8 mouse cellular contexts compared by ENCODE assay signal in genomic region chr8:22411971-22412370, GRCm38 (mm10). TPM values are rescaled to one million over a fixed set of nuclear protein-coding genes. Genes with fewer than 3 reads are reported as not detected.
DNase-seq lines count a peak whose midpoint lies in the region; ATAC-seq and TF ChIP-seq lines count a peak whose summit lies in the region.

No protein-coding gene starts in this region.

- peaks cover 19% of the 10 kb centered on the region for H3K79me2 ChIP-seq in MEL (ENCODE audit: control insufficient read depth, insufficient read depth, low read length, poor library complexity)

- peak overlapping the region in 1 of 2 experiments; percentile 71; a peak in 1 of 4 replicates for H3K27ac ChIP-seq in heart, embryonic 14.5 days (replicated peaks in 1 of 2; ENCODE audit: control insufficient read depth in 1 of 2, insufficient read depth in 1 of 2, low read depth in 2 of 2, low read length in 2 of 2)
- peak overlapping the region; percentile 58 for H3K27ac ChIP-seq in MEL (ENCODE audit: control insufficient read depth, low read depth, low read length)
- no peak overlapping the region for H3K27ac ChIP-seq in hindbrain, embryonic 11.5 days (ENCODE audit: low read depth, low read length)
- peak overlapping the region; percentile 91 for H3K27ac ChIP-seq in midbrain, embryonic 10.5 days (replicated peaks)

- H3K4me1 ChIP-seq in heart, embryonic 14.5 days (ENCODE audit: control insufficient read depth in 2 of 2, insufficient read depth in 2 of 2, low read length in 2 of 2): peaks cover 0 to 13% of the 10 kb centered on the region in 2 experiments; a peak in 2 of 4 replicates
- peaks cover 4 to 10% of the 10 kb centered on the region in 2 experiments; a peak in 3 of 4 replicates for H3K4me1 ChIP-seq in MEL (ENCODE audit: control insufficient read depth in 1 of 2, insufficient read depth in 2 of 2, low read length in 2 of 2)
- H3K4me1 ChIP-seq in hindbrain, embryonic 11.5 days (replicated peaks; ENCODE audit: control insufficient read depth, insufficient read depth, low read length): no peaks in the 10 kb centered on the region
- peaks cover 15% of the 10 kb centered on the region for H3K4me1 ChIP-seq in midbrain, embryonic 10.5 days

- TF ChIP-seq RAD21 in MEL (IDR thresholded peaks at IDR 0.05; ENCODE audit: low read depth, low read length): no peak

- 8% methylated on average over 8 of the region's 8 CpGs for whole genome bisulfite sequencing in heart, embryonic 14.5 days
- WGBS in hindbrain, embryonic 11.5 days: 26% methylated on average over 8 of the region's 8 CpGs
- 27% methylated on average over 8 of the region's 8 CpGs for WGBS in midbrain, embryonic 10.5 days

- H3K4me2 ChIP-seq in heart, embryonic 14.5 days (ENCODE audit: low read length): peak overlapping the region; percentile 88
- H3K4me2 ChIP-seq in hindbrain, embryonic 11.5 days (replicated peaks; ENCODE audit: low read depth, low read length): peak overlapping the region; percentile 69

- no peak for TF ChIP-seq EP300 in MEL (IDR thresholded peaks at IDR 0.05; ENCODE audit: low read depth in 1 of 2, low read length in 2 of 2)

- peak overlapping the region; percentile 64 to 95; a peak in 3 of 4 replicates for H3K4me3 ChIP-seq in heart, embryonic 14.5 days (ENCODE audit: control insufficient read depth in 1 of 2, insufficient read depth in 1 of 2, low read depth in 1 of 2, low read length in 2 of 2)
- H3K4me3 ChIP-seq in MEL (ENCODE audit: control insufficient read depth in 1 of 2, insufficient read depth in 1 of 2, low read depth in 2 of 2, low read length in 2 of 2): peak overlapping the region; percentile 69 to 98
- peak overlapping the region; percentile 94 for H3K4me3 ChIP-seq in hindbrain, embryonic 11.5 days (ENCODE audit: low read depth, low read length)
- H3K4me3 ChIP-seq in midbrain, embryonic 10.5 days: peak overlapping the region; percentile 94

- peaks cover 23% of the 10 kb centered on the region for H3K36me3 ChIP-seq in heart, embryonic 14.5 days (ENCODE audit: control insufficient read depth, insufficient read depth, low read length)
- peaks cover 0 to 18% of the 10 kb centered on the region in 2 experiments for H3K36me3 ChIP-seq in MEL (ENCODE audit: control insufficient read depth in 1 of 2, insufficient read depth in 2 of 2, low read length in 2 of 2)
- no peaks in the 10 kb centered on the region for H3K36me3 ChIP-seq in hindbrain, embryonic 11.5 days (ENCODE audit: control insufficient read depth, insufficient read depth, low read length)
- peaks cover 24% of the 10 kb centered on the region for H3K36me3 ChIP-seq in midbrain, embryonic 10.5 days

- no peak for DNase-seq in heart, adult 18-20 months
- peak; percentile 58 for DNase-seq in MEL (ENCODE audit: low read depth, low spot score)
- DNase-seq in hindbrain, embryonic 11.5 days (ENCODE audit: low spot score): peak; percentile 3
- DNase-seq in midbrain, embryonic 10.5 days (ENCODE audit: low spot score): no peak
- no peak for DNase-seq in retina, postnatal 1 day
- no peak for DNase-seq in ovary, postnatal 36 days (ENCODE audit: low spot score)
- DNase-seq in spleen, postnatal 36 days (ENCODE audit: low spot score in 2 of 2): no peak

- no peak for TF ChIP-seq POLR2A in MEL (IDR thresholded peaks at IDR 0.05; ENCODE audit: control insufficient read depth in 1 of 2, insufficient read depth in 1 of 2, low read depth in 1 of 2, low read length in 2 of 2, poor library complexity in 1 of 2)

- peak overlapping the region; percentile 83 for H3K9ac ChIP-seq in heart, embryonic 14.5 days (ENCODE audit: low read length)
- peak overlapping the region; percentile 92 for H3K9ac ChIP-seq in MEL (ENCODE audit: control insufficient read depth, low read depth, low read length, poor library complexity, severe bottlenecking)
- peak overlapping the region; percentile 94 for H3K9ac ChIP-seq in hindbrain, embryonic 11.5 days (ENCODE audit: low read depth, low read length)

- no peaks in the 10 kb centered on the region for H3K9me3 ChIP-seq in heart, embryonic 14.5 days (ENCODE audit: control insufficient read depth, low read length)
- no peaks in the 10 kb centered on the region for H3K9me3 ChIP-seq in MEL (replicated peaks; ENCODE audit: insufficient read depth, low read length)
- no peaks in the 10 kb centered on the region for H3K9me3 ChIP-seq in hindbrain, embryonic 11.5 days (ENCODE audit: control insufficient read depth, low read length)
- no peaks in the 10 kb centered on the region for H3K9me3 ChIP-seq in midbrain, embryonic 10.5 days (replicated peaks)

- H3K27me3 ChIP-seq in heart, embryonic 14.5 days (ENCODE audit: control insufficient read depth, insufficient read depth, low read length): no peaks in the 10 kb centered on the region
- H3K27me3 ChIP-seq in MEL (ENCODE audit: control insufficient read depth in 1 of 2, insufficient read depth in 2 of 2, low read length in 2 of 2): no peaks in the 10 kb centered on the region
- no peaks in the 10 kb centered on the region for H3K27me3 ChIP-seq in hindbrain, embryonic 11.5 days (ENCODE audit: control insufficient read depth, insufficient read depth, low read length)
- no peaks in the 10 kb centered on the region for H3K27me3 ChIP-seq in midbrain, embryonic 10.5 days (ENCODE audit: low read depth, poor library complexity, severe bottlenecking)

- TF ChIP-seq CTCF in MEL (IDR thresholded peaks at IDR 0.05 in 2 of 3, conservative IDR thresholded peaks at IDR 0.05 in 1 of 3; ENCODE audit: control insufficient read depth in 1 of 3, insufficient read depth in 1 of 3, low read depth in 2 of 3, low read length in 3 of 3, poor library complexity in 1 of 3, severe bottlenecking in 1 of 3): no peak

- ATAC-seq in heart, embryonic 14.5 days (ENCODE audit: insufficient number of reproducible peaks, insufficient read depth, low FRiP score, low read depth): no peak
- ATAC-seq in hindbrain, embryonic 11.5 days (ENCODE audit: low FRiP score): no peak

TF ChIP-seq in MEL, 35 proteins besides CTCF, POLR2A, EP300 and RAD21:
- TF ChIP-seq GATA1 (IDR thresholded peaks at IDR 0.05; ENCODE audit: low read depth, low read length) (peak; percentile 30; the same call in 1 of the 2 replicates), ZNF384 (IDR thresholded peaks at IDR 0.05; ENCODE audit: low read depth, low read length) (no peak), MAFK (IDR thresholded peaks at IDR 0.05; ENCODE audit: borderline replicate concordance, low read depth, low read length) (no peak), MXI1 (IDR thresholded peaks at IDR 0.05; ENCODE audit: low read depth, low read length) (peak; percentile 54; the same call in 1 of the 2 replicates), USF2 (IDR thresholded peaks at IDR 0.05; ENCODE audit: borderline replicate concordance in 1 of 2, insufficient read depth in 1 of 2, low read depth in 1 of 2, low read length in 2 of 2) (no peak), SIN3A (IDR thresholded peaks at IDR 0.05; ENCODE audit: low read length) (peak; percentile 20; the same call in 1 of the 2 replicates), NRF1 (IDR thresholded peaks at IDR 0.05; ENCODE audit: insufficient read depth, low read depth, low read length, poor library complexity, severe bottlenecking) (no peak), CHD1 (IDR thresholded peaks at IDR 0.05; ENCODE audit: low read depth, low read length) (0 out of 2 replicates have a peak, but pooled peaks have one; percentile 49), USF1 (IDR thresholded peaks at IDR 0.05; ENCODE audit: low read depth, low read length) (no peak), ETS1 (IDR thresholded peaks at IDR 0.05; ENCODE audit: low read depth, low read length) (no peak), BHLHE40 (IDR thresholded peaks at IDR 0.05; ENCODE audit: borderline replicate concordance, low read depth, low read length) (no peak), TCF12 (IDR thresholded peaks at IDR 0.05; ENCODE audit: low read depth, low read length) (no peak), TBP (IDR thresholded peaks at IDR 0.05; ENCODE audit: low read depth, low read length) (no peak), GABPA (IDR thresholded peaks at IDR 0.05; ENCODE audit: low read depth, low read length) (no peak), E2F4 (IDR thresholded peaks at IDR 0.05; ENCODE audit: borderline replicate concordance, low read depth, low read length) (no peak), HCFC1 (IDR thresholded peaks at IDR 0.05; ENCODE audit: low read depth, low read length) (no peak)

RNA-seq across cellular contexts. Expression of gene Mrps31, which starts 0.8 kb away (rescaled TPM):
- polyA plus RNA-seq in heart, embryonic 14.5 days (2014; fragmentation: Nextera tagmentation; extraction: Ambion mirVana): 51.8 and 52.2 TPM in 2 replicates
- 10 to 100 TPM; 58.5 to 60.6 TPM for total RNA-seq in heart, adult 18-20 months (2021)
- total RNA-seq in MEL (2012; rRNA removed): 39.9 and 41.0 TPM in 2 replicates
- 10 to 100 TPM in 1 of 2 experiments, not detected in 1; 34.0 TPM for polyA plus RNA-seq in MEL (2012; ENCODE audit: insufficient read depth in 1 of 2, insufficient read length in 2 of 2, low read depth in 1 of 2, low replicate concordance in 2 of 2, missing spikeins in 1 of 2)
- polyA plus RNA-seq in hindbrain, embryonic 11.5 days (2014; fragmentation: Nextera tagmentation; extraction: Ambion mirVana): 43.2 and 49.3 TPM in 2 replicates
- polyA plus RNA-seq in midbrain, embryonic 10.5 days (2016; fragmentation: Nextera tagmentation; extraction: Ambion mirVana): 40.3 and 44.5 TPM in 2 replicates

RNA-seq across cellular contexts. Expression of gene Slc25a15, which starts 13.6 kb away (rescaled TPM):
- 9.2 and 10.3 TPM in 2 replicates for polyA plus RNA-seq in heart, embryonic 14.5 days (2014; fragmentation: Nextera tagmentation; extraction: Ambion mirVana)
- 10 to 100 TPM; 11.9 to 12.7 TPM for total RNA-seq in heart, adult 18-20 months (2021)
- total RNA-seq in MEL (2012; rRNA removed): 16.0 and 21.7 TPM in 2 replicates
- 10 to 100 TPM in 1 of 2 experiments, not detected in 1; 11.4 TPM for polyA plus RNA-seq in MEL (2012; ENCODE audit: insufficient read depth in 1 of 2, insufficient read length in 2 of 2, low read depth in 1 of 2, low replicate concordance in 2 of 2, missing spikeins in 1 of 2)
- 11.3 and 14.7 TPM in 2 replicates for polyA plus RNA-seq in hindbrain, embryonic 11.5 days (2014; fragmentation: Nextera tagmentation; extraction: Ambion mirVana)
- polyA plus RNA-seq in midbrain, embryonic 10.5 days (2016; fragmentation: Nextera tagmentation; extraction: Ambion mirVana): 16.4 and 17.5 TPM in 2 replicates

Comparison
In these comparisons a context has a peak if more than half of its experiments do, and no peak if none do; other contexts are left out.
1. DNase-seq: peak in MEL (single experiment) and hindbrain, embryonic 11.5 days (single experiment); none in heart, adult 18-20 months (0 of 2), midbrain, embryonic 10.5 days (single experiment), retina, postnatal 1 day (single experiment), ovary, postnatal 36 days (single experiment) and spleen, postnatal 36 days (0 of 2).
2. Peak in every context shown above with its lines, with median percentiles within 50 percentile points of each other: H3K4me3 ChIP-seq and H3K9ac ChIP-seq.